Mouse (Mus musculus) neural tube, embryonic 15.5 days (tissue): Measurements from ENCODE around the gene Tlr2. TPM values are rescaled to one million over a fixed set of nuclear protein-coding genes. Genes with fewer than 3 reads are reported as not detected.
A peak's percentile ranks its signal among the peaks of the same experiment; 100 is the strongest.

Experiments
- ATAC-seq: fragments of 200-750 bp; cut with Nextera tagmentation; 2 replicates; pipeline ENCODE4 v1.8.0; 2017; ENCODE audit warnings: mild to moderate bottlenecking, moderate TSS enrichment, moderate library complexity; ENCODE audit not compliant: low FRiP score
- H3K27ac ChIP-seq: fragments of 300-500 bp; sonication (generic); replicated peaks from 2 replicates; pipeline ENCODE4 v1.5.1; 2015; ENCODE audit warnings: mild to moderate bottlenecking, inconsistent platforms
- H3K27me3 ChIP-seq: fragments of 300-500 bp; sonication (generic); replicated peaks from 2 replicates; pipeline ENCODE4 v1.6.1; 2015; ENCODE audit warnings: inconsistent platforms
- H3K36me3 ChIP-seq: fragments of 300-500 bp; sonication (generic); 2 replicates; pipeline ENCODE4 v1.6.1; 2015; ENCODE audit warnings: inconsistent platforms
- H3K4me1 ChIP-seq: fragments of 300-500 bp; sonication (generic); 2 replicates; pipeline ENCODE4 v1.6.1; 2015; ENCODE audit warnings: inconsistent platforms
- H3K4me2 ChIP-seq: fragments of 300-500 bp; sonication (generic); 2 replicates; pipeline ENCODE4 v1.6.1; 2015; ENCODE audit warnings: inconsistent platforms, mild to moderate bottlenecking, moderate library complexity
- H3K4me3 ChIP-seq: fragments of 300-500 bp; sonication (generic); replicated peaks from 2 replicates; pipeline ENCODE4 v1.5.1; 2015; ENCODE audit warnings: mild to moderate bottlenecking, inconsistent platforms
- H3K9ac ChIP-seq: fragments of 300-500 bp; sonication (generic); replicated peaks from 2 replicates; pipeline ENCODE4 v1.6.1; 2015; ENCODE audit warnings: mild to moderate bottlenecking, inconsistent platforms
- H3K9me3 ChIP-seq: fragments of 300-500 bp; sonication (generic); replicated peaks from 2 replicates; pipeline ENCODE4 v1.6.1; 2016; ENCODE audit warnings: inconsistent platforms
- WGBS: fragments of 180-500 bp; shearing (Covaris S2); methylation state at CpG from one replicate; pipeline ENCODE4 v1.1.7; 2015; ENCODE audit warnings: mixed read lengths; 5-methylcytosine and 5-hydroxymethylcytosine counted together
- polyA plus RNA-seq: library from polyadenylated mRNA; unstranded; fragments of >200 nt; fragmentation: Nextera tagmentation; extraction: Ambion mirVana; gene quantifications from 2 replicates; pipeline ENCODE4 v1.2.1, GENCODE M21; 2015

Tlr2 gene
- polyA plus RNA-seq, 1 experiment from 2014 or later: 1.3 TPM

- no peaks in the 10 kb centered on the region for H3K27me3 ChIP-seq
Observed at GRCm38 (mm10) chr3:83823774-83824173, 17.8 kb downstream of the Tlr2 start.

GRCm38 (mm10) chr3:83816372-83816925 is 25.1 kb downstream of the Tlr2 start:
- Histone ChIP-seq H3K27ac (no peak overlapping the region), H3K4me3 (no peak overlapping the region), H3K4me2 (no peak overlapping the region), H3K36me3 (no peaks in the 10 kb centered on the region), H3K9me3 (no peaks in the 10 kb centered on the region), H3K27me3 (no peaks in the 10 kb centered on the region), H3K9ac (no peak overlapping the region), H3K4me1 (no peaks in the 10 kb centered on the region)
- 62% methylated on average over 4 of the region's 4 CpGs for WGBS
- ATAC-seq: no peak

More at GRCm38 (mm10) chr3:83823774-83824173, 17.8 kb downstream of the Tlr2 start:
- H3K9ac ChIP-seq: no peak overlapping the region
- no peaks in the 10 kb centered on the region for H3K9me3 ChIP-seq
- H3K4me2 ChIP-seq: no peak overlapping the region
- H3K27ac ChIP-seq: no peak overlapping the region
- H3K36me3 ChIP-seq: no peaks in the 10 kb centered on the region
- H3K4me3 ChIP-seq: no peak overlapping the region
- no peak for ATAC-seq
- 89% methylated on average over 4 of the region's 4 CpGs for WGBS
- no peaks in the 10 kb centered on the region for H3K4me1 ChIP-seq

GRCm38 (mm10) chr3:83812863-83813262 is 28.7 kb downstream of the Tlr2 start:
- H3K36me3 ChIP-seq: no peaks in the 10 kb centered on the region
- H3K27ac ChIP-seq: no peak overlapping the region
- no peak for ATAC-seq
- no peak overlapping the region for H3K4me2 ChIP-seq
- no peaks in the 10 kb centered on the region for H3K9me3 ChIP-seq
- no peaks in the 10 kb centered on the region for H3K27me3 ChIP-seq
- H3K4me3 ChIP-seq: no peak overlapping the region
- no peak overlapping the region for H3K9ac ChIP-seq
- H3K4me1 ChIP-seq: no peaks in the 10 kb centered on the region

GRCm38 (mm10) chr3:83811987-83812386 is 29.6 kb downstream of the Tlr2 start:
- H3K9ac ChIP-seq: no peak overlapping the region
- no peaks in the 10 kb centered on the region for H3K9me3 ChIP-seq
- no peaks in the 10 kb centered on the region for H3K27me3 ChIP-seq
- H3K4me2 ChIP-seq: no peak overlapping the region
- H3K4me1 ChIP-seq: no peaks in the 10 kb centered on the region
- no peak overlapping the region for H3K27ac ChIP-seq
- no peaks in the 10 kb centered on the region for H3K36me3 ChIP-seq
- 59% methylated on average over 7 of the region's 7 CpGs for WGBS
- no peak overlapping the region for H3K4me3 ChIP-seq
- no peak for ATAC-seq

- no peak overlapping the region for H3K4me3 ChIP-seq
- no peak overlapping the region for H3K9ac ChIP-seq
- no peaks in the 10 kb centered on the region for H3K9me3 ChIP-seq
- H3K4me1 ChIP-seq: no peaks in the 10 kb centered on the region
- no peak overlapping the region for H3K27ac ChIP-seq
- no peaks in the 10 kb centered on the region for H3K36me3 ChIP-seq
- 80% methylated on average over 12 of the region's 12 CpGs for WGBS
- no peak for ATAC-seq
- H3K4me2 ChIP-seq: no peak overlapping the region
- no peaks in the 10 kb centered on the region for H3K27me3 ChIP-seq
Observed at GRCm38 (mm10) chr3:83808483-83808882, 33.1 kb downstream of the Tlr2 start.

- 91% methylated on average over 4 of the region's 4 CpGs for WGBS
- Histone ChIP-seq H3K4me3 (no peak overlapping the region), H3K27me3 (no peaks in the 10 kb centered on the region), H3K9me3 (no peaks in the 10 kb centered on the region), H3K27ac (no peak overlapping the region), H3K36me3 (no peaks in the 10 kb centered on the region), H3K4me1 (no peaks in the 10 kb centered on the region; the same call in 1 of the 2 replicates), H3K4me2 (no peak overlapping the region), H3K9ac (no peak overlapping the region)
- ATAC-seq: no peak
Observed at GRCm38 (mm10) chr3:83801649-83802155, 39.9 kb downstream of the Tlr2 start.

- no peaks in the 10 kb centered on the region for H3K36me3 ChIP-seq
- no peak for ATAC-seq
- H3K27me3 ChIP-seq: no peaks in the 10 kb centered on the region
- H3K4me2 ChIP-seq: no peak overlapping the region
- H3K9ac ChIP-seq: no peak overlapping the region
- 96% methylated on average over 7 of the region's 7 CpGs for WGBS
- H3K27ac ChIP-seq: no peak overlapping the region
- no peaks in the 10 kb centered on the region; the same call in 1 of the 2 replicates for H3K4me1 ChIP-seq
- H3K9me3 ChIP-seq: no peaks in the 10 kb centered on the region
- no peak overlapping the region for H3K4me3 ChIP-seq
Observed at GRCm38 (mm10) chr3:83799486-83799885, 42.1 kb downstream of the Tlr2 start.

- Histone ChIP-seq H3K4me1 (no peaks in the 10 kb centered on the region; the same call in 1 of the 2 replicates), H3K9me3 (no peaks in the 10 kb centered on the region), H3K4me2 (no peak overlapping the region), H3K36me3 (no peaks in the 10 kb centered on the region), H3K27me3 (no peaks in the 10 kb centered on the region), H3K9ac (no peak overlapping the region), H3K4me3 (no peak overlapping the region), H3K27ac (no peak overlapping the region)
- WGBS: 6% methylated on average over 10 of the region's 10 CpGs
- ATAC-seq: no peak; the same call in 1 of the 2 replicates
Observed at GRCm38 (mm10) chr3:83797828-83798227, 43.7 kb downstream of the Tlr2 start.

- Histone ChIP-seq H3K4me2 (no peak overlapping the region), H3K4me1 (no peaks in the 10 kb centered on the region; the same call in 1 of the 2 replicates), H3K36me3 (no peaks in the 10 kb centered on the region), H3K4me3 (no peak overlapping the region), H3K27ac (no peak overlapping the region), H3K9ac (no peak overlapping the region), H3K9me3 (no peaks in the 10 kb centered on the region), H3K27me3 (no peaks in the 10 kb centered on the region)
- 49% methylated on average over 6 of the region's 6 CpGs for WGBS
- 0 out of 2 replicates have a peak, but pooled peaks have one; percentile 24 for ATAC-seq
Observed at GRCm38 (mm10) chr3:83797098-83797497, 44.5 kb downstream of the Tlr2 start.

GRCm38 (mm10) chr3:83791444-83791843 is 50.1 kb downstream of the Tlr2 start:
- H3K27ac ChIP-seq: no peak overlapping the region
- no peaks in the 10 kb centered on the region for H3K36me3 ChIP-seq
- H3K27me3 ChIP-seq: peaks cover 6% of the 10 kb centered on the region; the same call in 1 of the 2 replicates
- WGBS: 41% methylated on average over 3 of the region's 3 CpGs
- no peak overlapping the region for H3K4me2 ChIP-seq
- H3K4me3 ChIP-seq: no peak overlapping the region
- no peaks in the 10 kb centered on the region for H3K9me3 ChIP-seq
- H3K9ac ChIP-seq: no peak overlapping the region
- H3K4me1 ChIP-seq: peaks cover 4% of the 10 kb centered on the region; the same call in 1 of the 2 replicates
- ATAC-seq: no peak

- Histone ChIP-seq H3K9me3 (no peaks in the 10 kb centered on the region), H3K27ac (peak overlapping the region; percentile 45; the same call in 1 of the 2 replicates), H3K27me3 (peaks cover 6% of the 10 kb centered on the region; the same call in 1 of the 2 replicates), H3K9ac (peak overlapping the region; percentile 69), H3K4me1 (peaks cover 4% of the 10 kb centered on the region; the same call in 1 of the 2 replicates), H3K4me3 (peak overlapping the region; percentile 70), H3K36me3 (no peaks in the 10 kb centered on the region), H3K4me2 (peak overlapping the region; percentile 92)
- peak; percentile 80 for ATAC-seq
- WGBS: 3% methylated on average over 44 of the region's 44 CpGs
Observed at GRCm38 (mm10) chr3:83789651-83790451, 51.7 kb downstream of the Tlr2 start.
